Mouse (Mus musculus): ENCODE measurements at regions not wholly inside any gene's neighbourhood (a gene's known extent, or its start where the extent isn't known, plus 50 kb on each side); places are given as distances from the start of the nearest gene placed in this dataset.

- Histone ChIP-seq H3K27ac (no peak overlapping the region), H3K9me3 (ENCODE audit: control insufficient read depth, low read length) (no peaks in the 10 kb centered on the region), H3K27me3 (ENCODE audit: control insufficient read depth, insufficient read depth, low read length) (no peaks in the 10 kb centered on the region), H3K4me2 (ENCODE audit: low read depth) (no peak overlapping the region), H3K4me1 (replicated peaks; ENCODE audit: control insufficient read depth in 2 of 2, insufficient read depth in 2 of 2, low read length in 1 of 2) (no peaks in the 10 kb centered on the region), H3K4me3 (ENCODE audit: insufficient read depth in 1 of 2, low read depth in 2 of 2, low read length in 2 of 2) (no peak overlapping the region), H3K9ac (replicated peaks) (no peak overlapping the region), H3K36me3 (replicated peaks; ENCODE audit: control insufficient read depth, insufficient read depth, low read depth) (no peaks in the 10 kb centered on the region)
- TF ChIP-seq CTCF (IDR thresholded peaks at IDR 0.05; ENCODE audit: low read depth) (no peak), EP300 (IDR thresholded peaks at IDR 0.05; ENCODE audit: low read depth) (no peak)
- ATAC-seq (ENCODE audit: insufficient read depth) (no peak), DNase-seq (ENCODE audit: low read depth in 3 of 3, low spot score in 3 of 3) (no peak)
- WGBS (ENCODE audit: insufficient replicate concordance) = 66% methylated on average over 9 of the region's 9 CpGs
Measured at GRCm38 (mm10) chr5:103291691-103292090, 80.6 kb upstream of the Mapk10 start.

GRCm38 (mm10) chr5:103291219-103291618 is 80.1 kb upstream of the Mapk10 start:
- Histone ChIP-seq H3K4me2 (ENCODE audit: low read depth) (no peak overlapping the region), H3K36me3 (replicated peaks; ENCODE audit: control insufficient read depth, insufficient read depth, low read depth) (no peaks in the 10 kb centered on the region), H3K9me3 (ENCODE audit: control insufficient read depth, low read length) (no peaks in the 10 kb centered on the region), H3K4me1 (replicated peaks; ENCODE audit: control insufficient read depth in 2 of 2, insufficient read depth in 2 of 2, low read length in 1 of 2) (no peaks in the 10 kb centered on the region), H3K4me3 (ENCODE audit: insufficient read depth in 1 of 2, low read depth in 2 of 2, low read length in 2 of 2) (no peak overlapping the region), H3K27ac (no peak overlapping the region), H3K9ac (replicated peaks) (no peak overlapping the region), H3K27me3 (ENCODE audit: control insufficient read depth, insufficient read depth, low read length) (no peaks in the 10 kb centered on the region)
- 63% methylated on average over 8 of the region's 8 CpGs for WGBS (ENCODE audit: insufficient replicate concordance)
- ATAC-seq (ENCODE audit: insufficient read depth) (no peak), DNase-seq (ENCODE audit: low read depth in 3 of 3, low spot score in 3 of 3) (no peak)
- TF ChIP-seq CTCF (IDR thresholded peaks at IDR 0.05; ENCODE audit: low read depth) = no peak
- TF ChIP-seq EP300 (IDR thresholded peaks at IDR 0.05; ENCODE audit: low read depth) = no peak

- H3K27ac ChIP-seq = no peak overlapping the region
- H3K4me2 ChIP-seq (ENCODE audit: low read depth) = no peak overlapping the region
- H3K4me1 ChIP-seq (replicated peaks; ENCODE audit: control insufficient read depth in 2 of 2, insufficient read depth in 2 of 2, low read length in 1 of 2) = no peaks in the 10 kb centered on the region
- WGBS (ENCODE audit: insufficient replicate concordance) = 63% methylated on average over 6 of the region's 6 CpGs
- no peak overlapping the region for H3K4me3 ChIP-seq (ENCODE audit: insufficient read depth in 1 of 2, low read depth in 2 of 2, low read length in 2 of 2)
- H3K36me3 ChIP-seq (replicated peaks; ENCODE audit: control insufficient read depth, insufficient read depth, low read depth) = no peaks in the 10 kb centered on the region
- ATAC-seq (ENCODE audit: insufficient read depth) (no peak), DNase-seq (ENCODE audit: low read depth in 3 of 3, low spot score in 3 of 3) (no peak)
- H3K9ac ChIP-seq (replicated peaks) = no peak overlapping the region
- TF ChIP-seq EP300 (IDR thresholded peaks at IDR 0.05; ENCODE audit: low read depth) (no peak), CTCF (IDR thresholded peaks at IDR 0.05; ENCODE audit: low read depth) (no peak)
- H3K27me3 ChIP-seq (ENCODE audit: control insufficient read depth, insufficient read depth, low read length) = no peaks in the 10 kb centered on the region
- no peaks in the 10 kb centered on the region for H3K9me3 ChIP-seq (ENCODE audit: control insufficient read depth, low read length)
Measured at GRCm38 (mm10) chr5:103269206-103269605, 58.1 kb upstream of the Mapk10 start.

GRCm38 (mm10) chr5:103264903-103265302 is 53.8 kb upstream of the Mapk10 start:
- ATAC-seq (ENCODE audit: insufficient read depth) (no peak), DNase-seq (ENCODE audit: low read depth in 3 of 3, low spot score in 3 of 3) (no peak)
- Histone ChIP-seq H3K36me3 (replicated peaks; ENCODE audit: control insufficient read depth, insufficient read depth, low read depth) (no peaks in the 10 kb centered on the region), H3K27me3 (ENCODE audit: control insufficient read depth, insufficient read depth, low read length) (no peaks in the 10 kb centered on the region), H3K27ac (no peak overlapping the region), H3K9ac (replicated peaks) (no peak overlapping the region), H3K9me3 (ENCODE audit: control insufficient read depth, low read length) (no peaks in the 10 kb centered on the region), H3K4me2 (ENCODE audit: low read depth) (no peak overlapping the region), H3K4me3 (ENCODE audit: insufficient read depth in 1 of 2, low read depth in 2 of 2, low read length in 2 of 2) (no peak overlapping the region), H3K4me1 (replicated peaks; ENCODE audit: control insufficient read depth in 2 of 2, insufficient read depth in 2 of 2, low read length in 1 of 2) (no peaks in the 10 kb centered on the region)
- TF ChIP-seq CTCF (IDR thresholded peaks at IDR 0.05; ENCODE audit: low read depth) (no peak), EP300 (IDR thresholded peaks at IDR 0.05; ENCODE audit: low read depth) (no peak)
- 46% methylated on average over 2 of the region's 2 CpGs for WGBS (ENCODE audit: insufficient replicate concordance)

- ATAC-seq (ENCODE audit: insufficient read depth) = no peak
- no peak overlapping the region for H3K27ac ChIP-seq
- no peak for DNase-seq (ENCODE audit: low read depth in 3 of 3, low spot score in 3 of 3)
- no peaks in the 10 kb centered on the region for H3K9me3 ChIP-seq (ENCODE audit: control insufficient read depth, low read length)
- H3K4me1 ChIP-seq (replicated peaks; ENCODE audit: control insufficient read depth in 2 of 2, insufficient read depth in 2 of 2, low read length in 1 of 2) = no peaks in the 10 kb centered on the region
- H3K9ac ChIP-seq (replicated peaks) = no peak overlapping the region
- H3K36me3 ChIP-seq (replicated peaks; ENCODE audit: control insufficient read depth, insufficient read depth, low read depth) = no peaks in the 10 kb centered on the region
- H3K4me2 ChIP-seq (ENCODE audit: low read depth) = no peak overlapping the region
- TF ChIP-seq EP300 (IDR thresholded peaks at IDR 0.05; ENCODE audit: low read depth) (no peak), CTCF (IDR thresholded peaks at IDR 0.05; ENCODE audit: low read depth) (no peak)
- no peak overlapping the region for H3K4me3 ChIP-seq (ENCODE audit: insufficient read depth in 1 of 2, low read depth in 2 of 2, low read length in 2 of 2)
- H3K27me3 ChIP-seq (ENCODE audit: control insufficient read depth, insufficient read depth, low read length) = no peaks in the 10 kb centered on the region
- 71% methylated on average over 10 of the region's 10 CpGs for WGBS (ENCODE audit: insufficient replicate concordance)
Measured at GRCm38 (mm10) chr5:103261406-103261805, 50.3 kb upstream of the Mapk10 start.
